Mouse (Mus musculus) v-Abl transformed pro-B cells (cell line): ENCODE results near the gene Arhgef3.

Experiments
- in situ Hi-C, 2 experiments: fragments of 400-800 bp; cut with MboI; formaldehyde crosslinking; loops; one replicate each; pipeline ENCODE4 v1.15.1; 2025; ENCODE audit not compliant: unreplicated experiment in 2 of 2

The Arhgef3 gene

GRCm38 (mm10) chr14:27158133-27158532 is 43.4 kb downstream of the Arhgef3 start:
- in situ Hi-C loops = no loop called here

GRCm38 (mm10) chr14:27158782-27159181 is 44.1 kb downstream of the Arhgef3 start:
- in situ Hi-C loops = no loop called here

- in situ Hi-C loops = no loop called here
Observed at GRCm38 (mm10) chr14:27160762-27161161, 46.1 kb downstream of the Arhgef3 start.

DNA sequence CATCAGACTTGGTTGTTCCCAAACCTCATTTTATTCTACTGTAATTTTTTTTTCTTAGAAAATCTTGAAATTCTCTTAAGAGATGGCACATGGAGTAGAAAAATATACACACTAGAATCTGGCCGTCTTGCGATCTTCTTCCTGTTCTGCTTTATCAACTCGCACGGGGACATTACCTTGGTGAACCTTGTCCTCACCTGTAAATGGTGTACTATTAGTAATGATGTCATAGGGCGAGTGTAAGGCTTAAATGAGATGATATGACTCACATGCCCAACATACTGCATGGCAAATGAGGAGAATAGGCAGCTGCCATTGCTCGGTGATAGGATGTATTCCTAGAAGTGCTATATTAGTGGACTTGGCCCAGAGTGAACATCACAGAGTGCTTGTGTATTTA is 49.9 kb downstream of the Arhgef3 start:
- in situ Hi-C loops = no loop called here

- in situ Hi-C loops = no loop called here
Observed at GRCm38 (mm10) chr14:27166751-27167150, 52.1 kb downstream of the Arhgef3 start.

GRCm38 (mm10) chr14:27167177-27167576 is 52.5 kb downstream of the Arhgef3 start:
- in situ Hi-C loops = no loop called here

DNA sequence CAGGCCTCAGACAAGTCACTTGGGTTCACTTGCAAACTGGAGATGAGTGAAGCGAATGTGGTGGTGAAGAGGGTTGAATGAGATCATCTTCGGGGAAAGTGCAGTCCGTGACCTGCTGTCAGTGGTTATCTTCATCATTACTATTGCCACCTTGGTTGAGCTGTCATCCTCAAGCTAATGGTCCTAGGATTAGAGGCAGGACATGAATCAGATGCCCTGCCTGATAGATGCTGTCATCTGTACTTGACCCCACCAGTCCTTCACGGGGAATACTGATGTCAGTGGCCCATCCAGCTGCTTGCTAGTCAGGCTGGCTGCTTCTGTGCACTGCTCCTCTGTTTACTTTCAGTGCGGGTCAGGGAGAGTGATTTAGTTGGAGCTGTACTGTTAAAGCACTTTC is 53.7 kb downstream of the Arhgef3 start:
- in situ Hi-C loops = no loop called here

DNA sequence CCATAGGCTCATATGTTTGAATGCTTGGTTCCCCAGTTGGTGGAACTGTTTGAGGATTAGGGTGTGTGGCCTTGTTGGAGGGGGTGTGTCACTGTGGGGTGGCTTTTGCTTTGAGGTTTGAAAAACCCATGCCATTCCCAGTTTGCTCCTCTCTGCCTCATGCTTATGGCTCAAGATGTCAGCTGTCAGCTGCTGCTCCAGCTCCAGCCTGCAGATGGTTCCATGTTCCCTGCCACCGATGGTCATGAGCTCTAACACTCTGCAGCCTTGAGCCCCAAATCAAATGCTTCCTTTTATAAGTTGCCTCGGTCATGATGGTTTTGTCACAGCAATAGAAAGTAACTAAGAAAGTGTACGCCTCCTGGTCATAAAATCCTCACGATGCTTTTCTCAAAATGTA is 54.6 kb downstream of the Arhgef3 start:
- in situ Hi-C loops = no loop called here

GRCm38 (mm10) chr14:27170421-27170820 is 55.7 kb downstream of the Arhgef3 start:
- in situ Hi-C loops = no loop called here

DNA sequence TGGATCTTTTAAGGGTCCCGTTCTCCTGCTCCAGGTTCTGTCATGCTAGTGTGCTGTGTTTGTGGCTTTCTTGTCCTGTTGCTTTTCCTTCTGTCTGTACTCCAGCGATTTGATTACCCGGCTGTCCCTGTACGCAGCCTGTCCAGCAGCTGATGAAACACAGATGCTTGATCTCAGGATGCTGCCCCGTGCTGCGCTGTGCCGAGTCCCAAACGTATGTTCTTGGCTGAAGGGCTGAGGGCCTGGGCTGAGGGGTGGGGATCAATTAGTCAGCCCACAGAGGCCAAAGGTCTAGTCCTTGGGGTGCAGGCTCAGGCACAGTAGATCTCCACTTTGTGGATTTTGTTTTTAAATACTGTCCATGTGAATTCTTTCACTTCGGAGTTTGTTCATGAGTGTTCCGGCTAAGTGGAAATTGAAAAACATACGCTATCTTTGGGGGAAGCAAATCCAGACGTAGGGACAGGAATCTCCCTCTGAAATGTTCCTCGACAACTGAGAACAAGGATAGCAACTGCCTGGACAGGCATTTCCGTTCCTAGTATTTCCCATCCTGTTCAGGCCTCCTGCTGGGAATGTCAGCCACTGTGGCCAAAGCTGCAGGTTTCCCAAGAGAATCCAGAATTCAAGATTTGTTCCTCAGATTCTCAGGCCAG is 56.6 kb downstream of the Arhgef3 start:
- in situ Hi-C loops = no loop called here

GRCm38 (mm10) chr14:27173178-27173803 is 58.6 kb downstream of the Arhgef3 start:
- in situ Hi-C loops = no loop called here

GRCm38 (mm10) chr14:27174188-27174786 is 59.6 kb downstream of the Arhgef3 start:
- in situ Hi-C loops = no loop called here

- in situ Hi-C loops = loop anchor here in 1 of 2 experiments (25.0 kb wide), 1 partner anchor 387 kb away; no protein-coding TSS in a partner anchor
Observed at GRCm38 (mm10) chr14:27174831-27175301, 60.2 kb downstream of the Arhgef3 start.

DNA sequence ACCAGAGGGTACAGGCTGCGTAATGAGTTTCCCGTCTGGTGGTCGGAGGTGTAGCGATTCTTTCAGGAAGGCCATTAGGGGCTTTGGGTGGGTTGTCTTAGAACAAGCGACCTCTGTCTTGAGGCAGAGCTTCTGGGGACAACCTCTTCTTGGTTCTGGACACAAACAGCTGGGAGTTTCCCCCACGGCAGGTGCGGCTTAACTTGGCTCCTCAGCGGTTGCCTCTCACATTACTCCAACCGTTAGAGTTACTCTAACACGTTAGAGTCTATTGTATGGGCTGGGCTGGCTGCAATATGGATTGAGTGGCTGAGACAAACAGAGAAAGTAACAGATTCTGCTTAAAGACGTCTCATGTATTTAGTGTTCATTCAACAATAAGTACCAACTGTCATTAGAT is 60.6 kb downstream of the Arhgef3 start:
- in situ Hi-C loops = loop anchor here in 1 of 2 experiments (25.0 kb wide), 1 partner anchor 387 kb away; no protein-coding TSS in a partner anchor

DNA sequence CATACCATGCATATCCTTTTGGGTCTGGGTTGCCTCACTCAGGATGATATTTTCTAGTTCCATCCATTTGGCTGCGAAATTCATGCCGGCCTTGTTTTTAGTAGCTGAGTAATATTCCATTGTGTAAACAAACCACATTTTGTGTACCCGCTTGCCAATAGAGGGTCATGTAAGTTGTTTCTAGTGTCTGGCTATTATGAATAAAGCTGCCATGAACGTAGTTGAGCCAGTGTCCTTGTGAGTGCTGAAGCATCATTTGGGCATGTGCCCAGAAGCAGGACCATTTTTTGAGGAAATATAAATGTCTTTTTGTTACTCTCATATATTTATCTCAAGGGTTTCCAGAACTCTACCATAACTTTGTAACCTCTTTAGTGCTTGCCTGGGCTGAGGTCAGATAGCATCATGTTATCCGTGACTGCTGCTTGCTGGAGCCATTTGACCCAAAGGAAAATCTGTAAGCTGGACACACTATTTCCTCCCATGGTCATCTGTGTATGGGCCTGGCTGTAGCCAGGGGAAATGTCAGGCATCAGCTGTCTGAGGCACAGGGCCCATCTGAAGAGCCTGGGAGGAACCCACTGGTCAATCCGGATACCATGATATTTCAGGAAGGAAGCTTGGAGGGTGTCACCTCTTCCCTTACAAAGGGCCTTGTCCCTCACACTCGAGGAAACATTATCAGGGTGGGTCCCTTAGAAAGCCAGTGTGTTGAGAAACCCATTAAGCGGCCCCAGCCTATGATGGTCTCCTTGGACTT is 63.3 kb downstream of the Arhgef3 start:
- in situ Hi-C loops = loop anchor here in 1 of 2 experiments (25.0 kb wide), 1 partner anchor 384 kb away; no protein-coding TSS in a partner anchor

- in situ Hi-C loops = loop anchor here in 1 of 2 experiments (25.0 kb wide), 1 partner anchor 384 kb away; no protein-coding TSS in a partner anchor
Observed at GRCm38 (mm10) chr14:27178560-27178920, 63.8 kb downstream of the Arhgef3 start.

- in situ Hi-C loops = loop anchor here (5.0 to 25.0 kb wide), 2 partner anchors 147 to 383 kb away; no protein-coding TSS in a partner anchor
Observed at GRCm38 (mm10) chr14:27179771-27180170, 65.1 kb downstream of the Arhgef3 start.

DNA sequence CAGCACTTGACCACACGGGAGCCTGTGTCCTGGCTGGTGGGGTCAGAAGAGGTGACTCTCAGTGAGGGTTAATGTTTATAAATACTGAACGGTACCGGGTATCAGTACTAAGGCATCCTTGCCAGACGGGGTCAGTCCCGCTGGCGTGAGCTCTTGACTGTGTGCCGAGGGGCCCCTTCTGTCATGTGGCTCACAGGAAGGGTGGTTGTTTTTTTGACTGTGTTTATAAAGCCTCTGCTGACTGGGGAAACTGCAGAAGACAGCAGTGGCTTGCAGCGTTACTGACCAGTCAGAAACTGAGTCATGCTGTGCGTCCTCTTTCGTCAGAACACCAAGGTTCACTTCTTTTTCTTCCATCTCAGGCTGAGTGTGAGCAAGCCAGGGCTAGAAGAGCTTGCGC is 67.4 kb downstream of the Arhgef3 start:
- in situ Hi-C loops = loop anchor here (5.0 to 25.0 kb wide), 2 partner anchors 150 to 380 kb away; no protein-coding TSS in a partner anchor

GRCm38 (mm10) chr14:27182646-27183438 is 68.1 kb downstream of the Arhgef3 start:
- in situ Hi-C loops = loop anchor here (5.0 to 25.0 kb wide), 2 partner anchors 151 to 379 kb away; no protein-coding TSS in a partner anchor
